8 mouse cellular contexts compared by ENCODE assay signal in the genomic region with DNA sequence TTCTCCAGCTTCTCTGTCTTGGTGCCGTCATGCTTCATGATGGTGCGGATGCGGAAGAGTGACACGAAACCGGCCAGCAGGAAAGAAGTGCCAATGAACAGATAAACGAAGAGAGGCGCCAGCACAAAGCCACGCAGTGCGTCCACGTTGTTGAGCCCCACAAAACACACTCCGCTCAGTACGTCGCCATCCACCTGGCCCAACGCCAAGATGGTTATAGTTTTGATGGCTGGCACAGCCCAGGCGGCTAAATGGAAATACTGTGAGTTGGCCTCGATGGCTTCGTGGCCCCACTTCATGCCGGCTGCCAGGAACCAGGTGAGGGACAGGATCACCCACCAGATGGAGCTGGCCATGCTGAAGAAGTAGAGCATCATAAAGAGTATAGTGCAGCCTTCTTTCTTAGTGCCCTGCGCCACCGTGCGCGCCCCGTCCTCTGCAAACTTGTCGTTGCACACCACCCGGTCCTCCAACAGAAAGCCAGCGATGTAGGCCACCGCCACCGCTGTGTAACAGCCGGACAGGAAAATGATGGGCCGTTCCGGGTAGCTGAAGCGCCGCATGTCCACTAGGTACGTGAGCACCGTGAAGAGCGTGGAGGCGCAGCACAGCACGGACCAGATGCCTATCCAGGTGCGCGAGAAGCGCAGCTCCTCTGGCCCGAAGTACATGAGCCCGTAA. TPM values are rescaled to one million over a fixed set of nuclear protein-coding genes. Genes with fewer than 3 reads are reported as not detected.
DNase-seq lines count a peak whose midpoint lies in the region; ATAC-seq lines count a peak whose summit lies in the region.

No protein-coding gene starts in this region.

- no peaks in the 10 kb centered on the region for H3K36me3 ChIP-seq in liver, embryonic 13.5 days
- no peaks in the 10 kb centered on the region for H3K36me3 ChIP-seq in neural tube, embryonic 14.5 days (ENCODE audit: control insufficient read depth, insufficient read depth, low read length)

- H3K9ac ChIP-seq in liver, embryonic 13.5 days: peak overlapping the region; percentile 57
- H3K9ac ChIP-seq in neural tube, embryonic 14.5 days (replicated peaks; ENCODE audit: low read depth, low read length): peak overlapping the region; percentile 76

- no peak overlapping the region for H3K27ac ChIP-seq in liver, embryonic 13.5 days
- no peak overlapping the region for H3K27ac ChIP-seq in neural tube, embryonic 14.5 days (ENCODE audit: low read depth, low read length)

- 6% methylated on average over 43 of the region's 43 CpGs for WGBS in liver, embryonic 13.5 days (ENCODE audit: insufficient replicate concordance)
- WGBS in neural tube, embryonic 14.5 days: 4% methylated on average over 43 of the region's 43 CpGs

- no peak for ATAC-seq in frontal cortex, adult (ENCODE audit: low TSS enrichment)
- ATAC-seq in liver, embryonic 13.5 days (ENCODE audit: low read depth): no peak
- ATAC-seq in neural tube, embryonic 14.5 days (ENCODE audit: low read depth): peak; percentile 18; the same call in 1 of the 2 replicates

- peak overlapping the region; percentile 61 for H3K4me3 ChIP-seq in liver, embryonic 13.5 days (replicated peaks)
- H3K4me3 ChIP-seq in neural tube, embryonic 14.5 days (ENCODE audit: low read depth, low read length): peak overlapping the region; percentile 85

- peaks cover 3% of the 10 kb centered on the region; the same call in 1 of the 2 replicates for H3K4me1 ChIP-seq in liver, embryonic 13.5 days (replicated peaks)
- H3K4me1 ChIP-seq in neural tube, embryonic 14.5 days (ENCODE audit: control insufficient read depth, insufficient read depth, low read length): peaks cover 11% of the 10 kb centered on the region; the same call in 1 of the 2 replicates

- peaks cover 60% of the 10 kb centered on the region for H3K27me3 ChIP-seq in liver, embryonic 13.5 days
- peaks cover 2% of the 10 kb centered on the region for H3K27me3 ChIP-seq in neural tube, embryonic 14.5 days (ENCODE audit: control insufficient read depth, insufficient read depth, low read length)

- no peaks in the 10 kb centered on the region for H3K9me3 ChIP-seq in liver, embryonic 13.5 days (replicated peaks)
- no peaks in the 10 kb centered on the region for H3K9me3 ChIP-seq in neural tube, embryonic 14.5 days (ENCODE audit: control insufficient read depth, low read length)

- peak; percentile 15 to 26 for DNase-seq in frontal cortex, postnatal 10 days (ENCODE audit: low spot score in 2 of 2)
- DNase-seq in embryo, embryonic 10 days (ENCODE audit: low spot score): peak; percentile 62
- peak; percentile 4 to 7 for DNase-seq in heart, adult 9 months (ENCODE audit: low spot score in 2 of 2)
- peak; percentile 40 for DNase-seq in kidney, adult 9 months
- no peak for DNase-seq in liver, embryonic 13.5 days
- no peak for DNase-seq in c-Kit-positive CD71-positive TER-119-positive erythroid progenitor cells, embryonic 14.5 days (ENCODE audit: low spot score)

- peak overlapping the region; percentile 65 for H3K4me2 ChIP-seq in liver, embryonic 13.5 days
- H3K4me2 ChIP-seq in neural tube, embryonic 14.5 days (ENCODE audit: low read depth, low read length): peak overlapping the region; percentile 98

RNA-seq across cellular contexts. Expression of gene Fzd1, which starts 1.7 kb away (rescaled TPM):
- 3.7 and 4.3 TPM in 2 replicates for polyA plus RNA-seq in liver, embryonic 13.5 days (2015; fragmentation: Nextera tagmentation; extraction: Ambion mirVana)
- 8.1 and 11.5 TPM in 2 replicates for polyA plus RNA-seq in neural tube, embryonic 14.5 days (2014; fragmentation: Nextera tagmentation; extraction: Ambion mirVana)

Comparison
In these comparisons a context has a peak if more than half of its experiments do, and no peak if none do; other contexts are left out.
1. DNase-seq: peak in frontal cortex, postnatal 10 days (2 of 2), embryo, embryonic 10 days (single experiment), heart, adult 9 months (2 of 2) and kidney, adult 9 months (single experiment); none in liver, embryonic 13.5 days (single experiment) and c-Kit-positive CD71-positive TER-119-positive erythroid progenitor cells, embryonic 14.5 days (single experiment).